Mouse (Mus musculus): ENCODE data around the gene Ppp1r12c.

The Ppp1r12c gene

GRCm38 (mm10) chr7:4432026-4432425, 69.5 kb downstream of the Ppp1r12c start:
- no peak for DNase-seq (ENCODE audit: low read depth, low spot score)

- DNase-seq (ENCODE audit: low read depth, low spot score): peak; percentile 78
Observed at GRCm38 (mm10) chr7:4431548-4431947, 69.9 kb downstream of the Ppp1r12c start.

Data from 3T3-L1 (cell line).